Mouse (Mus musculus): Measurements from ENCODE around the gene Ndst2.

DNA sequence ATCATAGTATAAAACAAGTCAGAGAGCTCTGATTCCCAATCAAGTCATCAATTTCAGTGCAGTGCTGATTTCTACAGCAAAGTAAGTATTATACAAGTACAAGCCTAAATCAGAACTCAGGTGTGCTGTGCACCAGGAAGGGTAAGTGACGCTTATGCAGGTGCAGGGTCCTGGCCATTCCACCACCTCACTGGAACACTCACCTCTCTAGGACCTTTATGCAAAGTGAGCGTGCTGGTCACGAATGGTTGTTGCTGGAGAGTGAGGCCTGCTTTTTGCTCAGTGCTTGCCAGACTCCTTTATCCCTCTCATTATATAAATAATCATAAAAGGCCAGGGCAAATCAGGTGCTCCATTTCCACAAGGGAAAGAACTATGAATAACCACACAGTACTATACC, 34.0 kb downstream of the Ndst2 start:
- TF ChIP-seq CTCF (IDR thresholded peaks at IDR 0.05; ENCODE audit: insufficient read depth, low read depth, low read length) (no peak), POLR2A (IDR thresholded peaks at IDR 0.05; ENCODE audit: insufficient read depth, low read depth, low read length) (no peak)
